In genomic region chr2:28776728-28777127, GRCm38 (mm10) we compare ENCODE assay signal across 13 mouse cellular contexts.
"Had no signal": no experiment of that assay in that cellular context is flagged by ENCODE, and none has a peak within 500 bp of the region (broad histone marks: within the 10 kb centered on the region; RNA-seq: fewer than 3 reads in every experiment).

No protein-coding gene starts in this region.

- ATAC-seq: midbrain, embryonic 15.5 days had no signal

- H3K9ac ChIP-seq: liver, embryonic 13.5 days; lung, embryonic 14.5 days; midbrain, embryonic 15.5 days had no signal

- DNase-seq: kidney, adult 8-10 months; liver, embryonic 13.5 days; lung, embryonic 14.5 days; lung, postnatal 14 days; right cerebral cortex, adult 18-20 months; right cerebral cortex, postnatal 25 days; thymus, adult 18-20 months; thymus, postnatal 25 days had no signal

- H3K27me3 ChIP-seq: liver, embryonic 13.5 days had no signal

- H3K4me3 ChIP-seq: limb, embryonic 10.5 days; liver, embryonic 13.5 days; megakaryocyte, embryonic 14.5 days; midbrain, embryonic 15.5 days had no signal

- H3K36me3 ChIP-seq: limb, embryonic 10.5 days; liver, embryonic 13.5 days; midbrain, embryonic 15.5 days had no signal

- H3K4me1 ChIP-seq: liver, embryonic 13.5 days had no signal

- H3K4me2 ChIP-seq: liver, embryonic 13.5 days; lung, embryonic 14.5 days; midbrain, embryonic 11.5 days; midbrain, embryonic 15.5 days had no signal

- H3K9me3 ChIP-seq: limb, embryonic 10.5 days; liver, embryonic 13.5 days; midbrain, embryonic 15.5 days had no signal

- H3K27ac ChIP-seq: limb, embryonic 10.5 days; liver, embryonic 13.5 days; macrophage; midbrain, embryonic 15.5 days had no signal
